Mouse (Mus musculus) stomach, postnatal 0 days (tissue): ENCODE measurements around the gene Hikeshi.

ENCODE experiments used
- CTCF ChIP-seq: IDR thresholded peaks from 2 replicates; pipeline ENCODE4 v1.5.1; 2016; ENCODE audit warnings: antibody characterized with exemption, low read depth, mild to moderate bottlenecking, moderate library complexity
- EP300 ChIP-seq: optimal IDR thresholded peaks from 2 replicates; pipeline ENCODE3; 2016; ENCODE audit warnings: antibody characterized with exemption

DNA sequence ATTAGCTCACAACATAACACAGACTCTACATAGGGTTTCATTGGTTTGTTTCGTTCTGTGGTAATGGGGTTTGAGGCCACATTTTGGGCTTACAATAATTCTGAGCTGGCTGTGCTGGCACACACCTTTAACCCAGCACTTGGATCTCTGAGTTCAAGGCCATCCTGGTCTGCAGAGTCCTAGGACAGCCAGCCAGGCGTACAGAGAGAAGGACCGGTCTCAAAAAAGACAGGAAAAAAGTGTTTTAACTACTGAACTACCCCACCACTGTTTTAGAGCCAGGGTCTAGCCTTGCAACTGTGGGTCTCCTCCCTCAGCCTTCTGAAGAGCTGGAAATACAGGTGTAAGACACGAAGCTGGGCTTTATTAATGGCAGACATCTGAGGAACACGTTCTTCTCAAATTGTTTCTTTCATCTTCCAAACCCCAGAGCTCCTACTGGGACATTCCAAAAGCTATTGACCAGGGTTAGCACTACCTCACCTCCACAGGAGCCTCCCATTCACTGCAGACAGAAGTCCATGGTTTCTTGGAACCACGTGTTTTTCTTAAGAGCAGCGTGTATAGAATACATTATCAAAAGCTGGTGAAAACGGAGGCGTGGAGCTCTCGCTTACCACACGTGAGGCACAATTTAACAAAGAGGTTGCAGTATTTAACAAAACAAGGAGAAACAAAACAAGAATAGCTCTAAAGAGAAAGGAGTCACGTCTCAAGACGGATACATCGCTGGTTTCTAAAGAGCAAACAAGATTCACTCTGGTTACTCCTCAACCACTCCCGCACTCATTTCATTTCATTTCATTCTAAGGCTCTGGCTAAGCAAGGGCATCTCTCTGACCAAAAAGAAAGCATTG lies 1.3 kb downstream of the Hikeshi start:
- TF ChIP-seq CTCF (no peak), EP300 (no peak)
